Mouse (Mus musculus) CH12.LX (cell line): ENCODE data around the gene Rag2.

ENCODE experiments used
- MAX ChIP-seq: IDR thresholded peaks from 2 replicates; pipeline ENCODE4 v1.6.1; 2011; ENCODE audit warnings: low read length, improper control_type of control experiment
- POLR2A ChIP-seq: IDR thresholded peaks from 2 replicates; pipeline ENCODE4 v1.6.1; 2011; ENCODE audit warnings: low read depth, mild to moderate bottlenecking, improper control_type of control experiment, low read length
- USF1 ChIP-seq: IDR thresholded peaks from 2 replicates; pipeline ENCODE4 v1.6.1; 2014; ENCODE audit warnings: low read depth, mild to moderate bottlenecking, inconsistent platforms, low read length, improper control_type of control experiment

DNA sequence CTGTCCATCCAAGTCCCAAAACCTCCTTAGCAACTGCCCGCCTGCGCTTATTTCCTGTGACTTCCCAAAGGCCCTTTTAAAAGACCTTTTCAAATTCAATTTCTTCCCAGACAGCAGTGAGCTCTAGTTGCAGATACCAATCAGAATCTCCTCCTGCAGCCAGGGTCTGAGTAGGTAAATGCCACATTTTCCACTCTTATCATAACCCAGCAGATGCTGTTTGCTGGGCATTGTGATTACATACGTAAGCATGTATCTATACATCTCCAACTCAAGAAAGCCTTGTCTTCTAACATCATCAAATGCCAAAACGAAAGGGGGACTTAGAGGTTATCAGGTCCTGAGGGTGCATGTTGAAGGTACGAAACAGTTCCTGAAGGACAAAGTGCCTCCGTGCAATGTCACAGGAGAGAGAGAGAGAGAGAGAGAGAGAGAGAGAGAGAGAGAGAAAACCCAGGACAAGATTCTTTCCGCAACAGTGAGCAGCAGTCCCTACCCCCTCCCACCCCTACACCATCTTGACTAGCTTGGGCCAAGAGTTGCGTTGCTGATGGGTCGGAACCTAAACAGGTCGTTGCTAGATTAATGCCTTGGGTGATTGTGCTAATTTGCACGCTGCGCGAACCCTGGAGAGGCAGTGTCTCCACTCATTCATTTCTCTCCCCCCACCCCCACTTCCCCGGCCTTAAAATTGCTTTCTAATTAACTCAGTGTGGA is 27.8 kb downstream of the Rag2 start:
- TF ChIP-seq USF1 (no peak), MAX (no peak), POLR2A (no peak)
